Mouse (Mus musculus) lung, adult 2 months (tissue): ENCODE measurements at regions not wholly inside any gene's neighbourhood (a gene's known extent, or its start where the extent isn't known, plus 50 kb on each side); places are given as distances from the start of the nearest gene placed in this dataset.
"Not testable (repeated sequence)": the region's sequence is repeated elsewhere in the genome, so short reads cannot be mapped to it uniquely, and the experiment has no call there.

ENCODE experiments used
- DNase-seq: peaks from one replicate; pipeline ENCODE4 v3.0.0; 2022
- H3K4me1 ChIP-seq: fragments of 200-500 bp; 2 replicates; pipeline ENCODE4 v1.6.1; 2011; ENCODE audit warnings: low read length; ENCODE audit not compliant: control insufficient read depth, insufficient read depth
- H3K4me3 ChIP-seq: fragments of 200-500 bp; replicated peaks from 2 replicates; pipeline ENCODE3; 2011; ENCODE audit warnings: low read depth, mild to moderate bottlenecking, control low read depth, low read length; ENCODE audit errors: extremely low read depth
- CTCF ChIP-seq: fragments of 200-500 bp; IDR thresholded peaks from 2 replicates; pipeline ENCODE4 v1.5.1; 2011; ENCODE audit warnings: mild to moderate bottlenecking, low read length, control low read depth; ENCODE audit not compliant: insufficient read depth
- POLR2A ChIP-seq: fragments of 200-500 bp; IDR thresholded peaks from 2 replicates; pipeline ENCODE4 v1.6.1; 2011; ENCODE audit warnings: low read depth, mild to moderate bottlenecking, control low read depth, low read length, borderline replicate concordance; ENCODE audit errors: extremely low read depth
- WGBS: fragments of 180-500 bp; shearing (Covaris S2); methylation state at CpG from one replicate; pipeline ENCODE4 v1.1.7; 2018; 5-methylcytosine and 5-hydroxymethylcytosine counted together

GRCm38 (mm10) chr3:22008432-22008831 lies 68.0 kb upstream of the Tbl1xr1 start:
- H3K4me1 ChIP-seq = no peaks in the 10 kb centered on the region; the same call in 1 of the 2 replicates
- 72% methylated on average over 5 of the region's 5 CpGs for WGBS
- no peak for DNase-seq
- TF ChIP-seq POLR2A (no peak), CTCF (no peak)
- H3K4me3 ChIP-seq = no peak overlapping the region

- TF ChIP-seq POLR2A (no peak), CTCF (no peak)
- Histone ChIP-seq H3K4me3 (no peak overlapping the region), H3K4me1 (no peaks in the 10 kb centered on the region)
- DNase-seq = no peak
- 83% methylated on average over 2 of the region's 2 CpGs for WGBS
Observed at GRCm38 (mm10) chr3:22009898-22010699, 66.4 kb upstream of the Tbl1xr1 start.

GRCm38 (mm10) chr3:22010700-22010991 lies 65.8 kb upstream of the Tbl1xr1 start:
- not testable (repeated sequence) for H3K4me3 ChIP-seq, H3K4me1 ChIP-seq, DNase-seq

GRCm38 (mm10) chr3:22021360-22021935 lies 55.0 kb upstream of the Tbl1xr1 start:
- no peak for DNase-seq
- WGBS = 64% methylated on average over 3 of the region's 3 CpGs
- H3K4me1 ChIP-seq = peaks cover 6% of the 10 kb centered on the region; the same call in 1 of the 2 replicates
- TF ChIP-seq CTCF (no peak), POLR2A (no peak)
- no peak overlapping the region for H3K4me3 ChIP-seq

GRCm38 (mm10) chr3:22022418-22022817 lies 54.0 kb upstream of the Tbl1xr1 start:
- TF ChIP-seq POLR2A (no peak), CTCF (no peak)
- H3K4me3 ChIP-seq = no peak overlapping the region
- DNase-seq = no peak
- 31% methylated on average over 2 of the region's 2 CpGs for WGBS
- H3K4me1 ChIP-seq = peaks cover 6% of the 10 kb centered on the region; the same call in 1 of the 2 replicates

GRCm38 (mm10) chr3:22023049-22023448 lies 53.4 kb upstream of the Tbl1xr1 start:
- 67% methylated on average over 6 of the region's 6 CpGs for WGBS

GRCm38 (mm10) chr3:22023551-22023950 lies 52.9 kb upstream of the Tbl1xr1 start:
- peaks cover 6% of the 10 kb centered on the region; the same call in 1 of the 2 replicates for H3K4me1 ChIP-seq
- H3K4me3 ChIP-seq = no peak overlapping the region
- no peak for TF ChIP-seq CTCF
- no peak for TF ChIP-seq POLR2A
- WGBS = 75% methylated on average over 5 of the region's 5 CpGs
- DNase-seq = no peak

More at GRCm38 (mm10) chr3:22023049-22023448, 53.4 kb upstream of the Tbl1xr1 start:
- TF ChIP-seq CTCF = no peak
- TF ChIP-seq POLR2A = no peak
- H3K4me1 ChIP-seq = peaks cover 6% of the 10 kb centered on the region; the same call in 1 of the 2 replicates
- no peak for DNase-seq
- H3K4me3 ChIP-seq = no peak overlapping the region

GRCm38 (mm10) chr3:22024200-22024599 lies 52.3 kb upstream of the Tbl1xr1 start:
- WGBS = 27% methylated on average over 6 of the region's 6 CpGs
- Histone ChIP-seq H3K4me1 (peaks cover 6% of the 10 kb centered on the region; the same call in 1 of the 2 replicates), H3K4me3 (no peak overlapping the region)
- DNase-seq = no peak
- TF ChIP-seq POLR2A (no peak), CTCF (no peak)

- peaks cover 6% of the 10 kb centered on the region; the same call in 1 of the 2 replicates for H3K4me1 ChIP-seq
- 80% methylated on average over 6 of the region's 6 CpGs for WGBS
- no peak overlapping the region for H3K4me3 ChIP-seq
- DNase-seq = no peak
- TF ChIP-seq CTCF = no peak
- no peak for TF ChIP-seq POLR2A
Observed at GRCm38 (mm10) chr3:22025119-22025518, 51.3 kb upstream of the Tbl1xr1 start.

- peaks cover 6% of the 10 kb centered on the region; the same call in 1 of the 2 replicates for H3K4me1 ChIP-seq
- TF ChIP-seq POLR2A (no peak), CTCF (no peak)
- WGBS = 85% methylated on average over 8 of the region's 8 CpGs
- H3K4me3 ChIP-seq = no peak overlapping the region
- DNase-seq = no peak
Observed at GRCm38 (mm10) chr3:22025615-22026014, 50.8 kb upstream of the Tbl1xr1 start.
